Mouse (Mus musculus) embryo, embryonic 10 days (tissue): ENCODE data around the gene Cel.

ENCODE experiments used
- DNase-seq: peaks from one replicate; pipeline ENCODE4 v3.0.0-alpha.2; 2015; ENCODE audit warnings: low spot score

The Cel gene

DNA sequence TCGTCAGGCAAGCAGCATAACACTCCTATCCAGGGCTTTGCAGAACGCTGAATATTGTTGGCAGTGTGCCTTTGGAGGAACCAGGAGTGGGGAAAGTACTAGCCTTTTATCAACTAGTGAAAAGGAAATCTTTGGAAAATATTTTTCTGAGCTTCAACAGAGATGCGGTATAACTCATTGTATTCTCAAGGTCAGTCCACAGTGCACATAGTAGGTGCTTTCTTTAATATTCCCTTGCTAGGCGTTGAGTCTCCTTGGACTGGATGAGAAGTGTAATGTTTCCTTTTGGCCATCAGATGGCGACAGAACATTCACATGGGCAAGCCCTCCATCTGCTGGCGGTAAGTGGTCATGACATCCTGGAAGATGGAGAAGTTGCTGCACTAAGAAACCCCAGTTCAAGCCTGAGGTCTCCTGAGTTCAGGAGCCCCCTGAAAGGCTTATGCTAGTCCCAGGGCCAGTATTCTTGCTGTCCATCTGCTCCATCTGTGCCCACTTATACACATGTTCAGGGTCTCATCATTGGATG, 21.9 kb upstream of the Cel start:
- peak; percentile 95 for DNase-seq

DNA sequence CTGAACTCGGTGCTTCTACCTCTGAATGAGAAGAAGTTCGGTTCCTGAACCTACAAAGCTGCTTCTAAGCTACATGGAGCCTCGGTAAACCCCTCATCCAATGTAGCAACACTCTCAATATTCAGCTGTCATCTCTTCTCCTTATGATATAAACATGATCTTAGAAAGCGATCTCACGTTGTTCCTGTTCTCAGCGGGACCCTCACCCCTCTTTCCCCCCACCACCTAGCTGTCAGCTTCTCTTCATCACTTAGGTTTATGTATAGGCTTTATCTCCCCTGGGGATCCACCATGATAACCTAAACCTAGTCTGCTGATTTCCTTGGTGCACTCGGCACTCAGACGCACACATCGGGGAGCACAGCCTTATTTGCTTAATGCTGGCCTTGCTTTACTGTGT, 20.4 kb upstream of the Cel start, which contains the start of gene Gtf3c5:
Gtf3c5 (minus strand) TSS at position 101 of the 400 bp plus-strand sequence.
- no peak for DNase-seq

DNA sequence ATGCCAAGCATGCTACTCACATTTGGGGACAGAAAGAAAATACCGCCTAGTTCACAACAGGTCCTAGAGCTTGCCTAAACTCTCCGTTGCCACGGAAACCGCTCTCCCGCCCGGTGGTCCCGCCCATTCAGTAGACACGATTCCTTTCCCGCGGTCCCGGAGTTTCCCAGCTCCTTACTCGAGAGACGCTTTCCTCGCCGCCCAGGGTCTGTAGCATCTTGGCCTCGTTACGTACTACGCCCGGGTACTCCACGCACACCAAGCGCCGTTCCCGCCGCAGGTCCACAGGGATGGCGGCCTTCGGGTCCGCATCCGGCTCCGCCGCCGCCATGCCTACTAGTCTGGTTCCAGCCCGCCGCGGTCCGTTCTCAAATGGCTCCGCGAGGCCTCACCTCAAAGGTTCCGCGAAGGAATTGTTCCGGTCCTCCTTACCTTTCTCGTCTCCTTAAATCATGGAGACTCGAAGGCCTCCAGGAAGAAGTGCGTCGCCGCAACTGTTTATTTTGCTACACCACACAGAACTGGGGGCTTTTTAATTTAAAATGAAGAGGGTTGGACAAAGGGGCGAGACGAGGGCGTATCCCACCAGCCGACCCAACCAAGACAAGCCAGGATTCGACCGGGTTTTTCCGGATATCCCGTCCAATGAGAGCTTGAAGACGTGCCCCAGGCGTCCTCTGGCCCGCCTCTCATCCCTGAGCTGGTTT, 19.6 kb upstream of the Cel start:
- DNase-seq = peak; percentile 91

DNA sequence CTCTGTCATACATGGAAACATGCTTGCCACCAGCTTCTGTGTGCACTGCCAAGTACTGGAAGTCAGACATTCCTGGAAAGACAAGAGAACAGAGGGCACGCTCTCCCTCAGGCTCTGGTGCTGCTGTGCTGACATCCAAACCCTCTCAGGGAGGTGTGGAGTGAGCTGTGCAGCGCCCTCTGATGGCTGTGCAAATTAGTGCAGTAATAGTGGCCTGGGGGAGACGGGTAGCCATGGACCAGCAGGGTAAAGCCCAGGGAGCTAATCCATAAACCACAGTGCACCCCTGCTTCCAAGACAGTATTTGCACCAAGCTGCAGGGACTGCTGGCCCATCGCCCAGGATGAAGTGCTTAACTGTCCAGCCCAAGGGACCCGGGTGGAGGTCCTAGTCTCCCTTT, 14.8 kb upstream of the Cel start:
- DNase-seq = no peak

DNA sequence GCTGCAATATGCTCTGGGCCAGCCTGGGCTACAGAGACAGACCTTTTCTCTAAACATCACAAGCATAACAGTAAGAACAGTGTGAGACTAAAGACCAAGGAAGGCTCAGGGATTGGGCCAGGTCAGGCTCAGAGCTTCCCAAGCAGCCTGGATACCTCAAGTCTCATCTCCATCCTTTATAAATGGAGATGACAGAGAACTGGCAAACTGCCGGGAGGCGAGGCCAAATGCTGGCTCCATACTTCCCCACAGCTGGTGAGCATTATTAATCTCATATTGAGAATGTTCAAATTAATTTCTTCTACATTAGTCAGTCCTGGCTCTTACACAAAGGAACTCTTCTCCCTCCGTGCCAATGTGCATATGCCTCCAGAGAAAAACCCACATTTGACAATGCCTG, 13.6 kb upstream of the Cel start:
- DNase-seq = no peak

DNA sequence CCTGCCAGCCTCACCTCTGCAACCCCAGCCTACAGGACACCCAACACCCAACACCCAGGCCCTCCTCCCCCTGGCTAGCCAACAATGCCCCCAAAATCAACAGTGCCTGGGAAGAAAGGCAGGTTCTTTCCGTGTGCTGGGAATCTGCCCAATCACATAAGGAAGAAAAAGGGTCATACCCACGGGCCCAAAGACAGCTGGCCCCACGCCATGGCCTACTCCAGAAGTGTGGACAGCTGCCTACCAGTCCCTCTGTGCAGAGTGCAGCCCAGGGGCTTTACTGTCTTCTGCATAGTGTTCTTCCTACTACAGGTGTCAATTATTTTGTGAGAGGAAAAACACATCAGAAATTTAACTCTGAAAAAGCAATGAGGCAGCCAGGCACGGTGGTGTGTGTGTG, 12.1 kb upstream of the Cel start:
- no peak for DNase-seq

DNA sequence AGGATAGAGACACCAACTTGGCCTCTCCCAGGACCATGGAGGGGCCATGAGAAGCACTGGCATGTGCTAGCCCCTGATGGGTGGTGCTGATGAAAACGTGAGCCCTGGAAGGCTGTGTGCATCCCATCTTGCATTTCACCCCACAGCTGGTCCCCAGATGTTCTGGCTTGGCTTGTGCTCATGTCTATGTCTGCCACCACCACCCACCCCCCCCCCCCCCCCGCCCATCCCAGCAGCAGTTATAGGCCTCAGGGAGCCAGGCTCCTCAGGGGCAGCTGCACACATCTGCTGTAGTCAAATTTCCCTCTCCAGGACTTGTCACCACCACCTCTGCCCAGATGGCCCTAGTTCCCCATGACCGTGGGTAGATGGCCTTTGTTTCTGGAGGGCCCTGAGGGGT, 6.7 kb upstream of the Cel start:
- DNase-seq = peak; percentile 44

DNA sequence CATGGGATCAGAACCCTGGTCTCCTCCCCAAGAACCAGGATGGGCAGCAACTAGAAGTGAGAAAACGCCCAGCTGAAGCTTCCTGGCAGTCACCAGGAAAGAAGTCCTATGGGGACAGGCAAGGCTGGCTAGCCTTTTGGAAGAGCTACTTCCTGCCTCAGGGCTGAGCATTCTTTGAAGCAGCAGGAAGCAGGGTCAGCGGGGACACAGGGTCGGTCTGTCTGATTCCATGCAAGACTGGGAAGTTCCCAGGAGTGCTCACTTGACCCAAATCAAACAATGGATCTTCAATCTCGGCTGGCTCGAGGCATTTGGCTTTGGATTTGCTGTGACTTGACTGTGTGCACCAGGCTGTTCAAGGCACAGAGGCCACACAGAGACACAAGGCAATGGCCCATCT, 3.3 kb upstream of the Cel start:
- peak; percentile 29 for DNase-seq

DNA sequence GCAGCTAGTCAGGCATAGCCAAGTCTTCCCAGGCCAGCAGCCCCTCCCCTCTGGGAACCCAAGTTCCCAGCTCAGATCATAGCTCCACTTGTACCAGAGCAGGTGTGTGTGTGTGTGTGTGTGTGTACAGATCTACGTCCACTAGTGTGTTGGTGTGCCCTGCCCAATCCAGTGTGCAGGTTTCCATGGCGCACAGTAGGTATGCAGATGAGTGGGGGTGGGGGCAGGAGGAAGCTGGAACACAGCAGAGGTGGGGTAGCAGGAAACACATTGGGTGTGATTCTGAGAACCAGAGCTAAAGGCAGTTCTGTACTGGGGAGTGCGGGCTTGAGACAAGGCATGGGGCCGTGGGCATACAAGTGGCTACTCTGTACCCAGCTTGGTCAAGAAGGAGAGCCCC, 1.2 kb upstream of the Cel start:
- DNase-seq = no peak

DNA sequence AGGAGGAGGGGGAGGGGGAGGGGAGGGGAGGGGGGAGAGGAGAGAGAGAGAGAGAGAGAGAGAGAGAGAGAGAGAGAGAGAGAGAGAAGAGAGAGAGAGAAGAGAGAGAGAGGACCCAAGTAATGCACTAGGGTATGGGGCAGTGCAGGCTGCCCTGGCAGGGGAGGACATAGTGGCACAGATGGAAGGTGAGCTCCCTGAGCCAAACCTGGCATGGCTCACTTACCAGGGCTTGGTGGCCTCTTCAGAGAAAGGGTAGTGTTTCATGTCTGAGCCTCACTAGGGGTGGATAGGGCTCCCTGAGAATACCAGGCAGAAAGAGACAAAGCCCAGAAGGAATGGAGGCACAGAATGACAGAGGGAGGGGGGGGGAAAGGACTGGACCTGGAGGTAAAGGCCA, 627 bp upstream of the Cel start:
- no peak for DNase-seq

DNA sequence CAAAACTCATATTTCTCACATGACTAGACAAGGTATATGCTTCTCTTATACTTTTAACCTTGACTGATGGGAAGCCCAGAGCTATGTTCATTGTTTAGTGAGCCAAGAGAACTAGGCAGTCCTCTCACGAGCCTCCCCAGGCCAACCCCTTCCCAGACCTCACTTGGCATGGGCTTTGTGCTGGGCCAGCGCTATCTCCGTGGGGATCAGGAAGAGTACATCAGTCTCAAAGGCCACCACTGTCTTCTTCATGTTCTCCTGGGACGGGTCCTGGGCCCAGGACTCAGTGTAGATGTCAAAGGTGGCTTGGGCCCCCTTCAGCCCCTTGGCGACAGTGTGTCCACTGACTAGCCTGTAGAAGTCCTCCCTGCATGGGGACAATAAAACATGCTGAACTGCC, 5.8 kb downstream of the Cel start:
- no peak for DNase-seq

DNA sequence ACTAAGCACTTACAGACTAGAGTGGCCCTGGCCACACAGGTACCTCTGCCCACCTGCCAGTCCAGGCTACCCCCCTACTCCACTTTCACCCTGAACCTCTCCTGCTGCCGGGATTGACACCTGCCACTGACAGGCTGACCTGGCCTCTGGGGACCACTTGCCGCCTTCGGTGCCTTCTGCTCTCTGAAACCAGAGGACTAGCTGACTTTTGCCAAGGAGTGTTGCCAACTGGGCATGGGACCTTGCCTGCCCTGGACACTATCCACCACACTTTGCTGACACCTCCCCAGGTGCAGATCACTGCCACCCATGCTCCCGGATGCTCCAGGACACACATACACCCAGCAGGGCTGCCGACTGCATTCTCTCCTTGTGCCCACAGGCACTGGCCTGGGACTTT, 10.9 kb downstream of the Cel start:
- no peak for DNase-seq

DNA sequence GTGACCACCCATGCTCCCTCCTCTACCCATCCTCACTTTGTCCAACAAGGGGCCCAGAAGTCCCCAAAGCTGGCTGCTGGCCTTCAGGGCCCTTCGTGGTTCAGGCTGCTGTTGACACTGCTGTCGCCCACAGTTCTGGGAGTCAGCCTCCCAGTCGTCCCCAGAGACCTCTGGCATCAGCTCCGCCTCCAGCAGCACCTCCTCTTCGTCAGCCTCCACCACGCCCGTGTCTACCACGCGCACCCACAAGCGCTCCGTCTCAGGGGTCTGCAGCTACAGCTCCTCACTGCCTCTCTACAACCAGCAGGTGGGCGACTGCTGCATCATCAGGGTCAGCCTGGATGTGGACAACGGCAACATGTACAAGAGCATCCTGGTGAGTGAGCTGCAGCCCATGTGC, 14.0 kb downstream of the Cel start:
- no peak for DNase-seq

DNA sequence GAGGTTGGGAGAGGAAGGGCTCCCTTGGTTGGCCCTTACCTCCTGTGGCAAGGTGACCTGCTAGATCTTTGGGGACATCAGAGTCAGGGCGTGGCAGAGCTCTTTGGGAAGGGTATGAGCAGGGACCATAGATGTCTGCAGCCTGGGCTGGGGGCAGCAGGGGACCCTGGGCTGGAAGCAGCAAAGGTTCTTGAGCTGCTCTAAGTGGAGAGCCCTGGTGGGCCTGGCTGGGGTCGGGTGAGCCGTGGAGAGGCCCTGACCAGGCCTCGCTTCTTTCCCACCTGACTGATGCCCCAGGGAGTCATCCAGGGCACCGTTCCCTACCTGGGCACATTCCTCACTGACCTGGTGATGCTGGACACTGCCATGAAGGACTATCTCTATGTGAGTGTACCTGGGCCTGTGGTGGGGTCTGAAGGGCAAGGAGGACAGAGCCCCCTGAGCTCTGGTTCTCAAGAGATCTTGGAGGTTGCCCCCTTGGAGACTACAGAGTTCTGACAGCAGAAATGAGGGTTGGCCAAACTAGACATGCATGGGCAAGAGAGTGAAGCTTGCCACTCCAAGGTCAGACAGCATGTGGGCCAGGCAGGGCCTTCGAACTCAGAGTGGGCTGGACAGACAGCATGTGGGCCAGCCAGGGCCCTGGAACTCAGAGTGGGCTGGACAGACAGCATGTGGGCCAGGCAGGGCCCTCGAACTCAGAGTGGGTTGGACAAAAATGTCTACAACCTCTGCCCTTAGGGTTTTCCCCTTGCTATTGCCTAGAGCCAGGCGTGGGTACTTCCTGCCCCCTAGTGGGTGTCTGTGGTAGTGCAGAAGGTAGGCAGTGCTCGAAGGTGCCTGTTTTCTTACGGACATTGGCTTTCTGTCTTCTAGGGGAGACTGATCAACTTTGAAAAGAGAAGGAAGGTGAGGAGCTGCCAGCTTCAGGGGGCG, 15.7 kb downstream of the Cel start:
- peak; percentile 85 for DNase-seq

DNA sequence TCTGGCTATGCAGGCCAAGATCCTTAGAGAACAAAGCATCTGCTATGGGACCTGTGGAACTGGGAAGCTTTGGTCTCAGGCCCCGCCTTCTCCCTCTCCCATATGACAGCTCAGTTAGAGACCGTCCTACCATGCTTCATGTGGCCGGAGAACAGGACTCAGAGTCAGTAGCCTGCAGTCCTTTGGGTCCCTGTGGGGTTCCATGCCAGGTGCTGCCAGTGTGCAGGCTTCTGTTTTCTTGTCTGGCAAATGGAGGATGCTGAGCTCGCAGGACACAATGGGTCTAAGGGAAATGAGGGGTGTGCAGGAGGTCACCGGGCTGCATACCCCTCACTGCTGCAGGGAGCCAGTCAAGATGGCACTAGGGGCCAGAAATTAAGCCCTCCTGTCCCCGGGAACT, 16.6 kb downstream of the Cel start:
- no peak for DNase-seq

DNA sequence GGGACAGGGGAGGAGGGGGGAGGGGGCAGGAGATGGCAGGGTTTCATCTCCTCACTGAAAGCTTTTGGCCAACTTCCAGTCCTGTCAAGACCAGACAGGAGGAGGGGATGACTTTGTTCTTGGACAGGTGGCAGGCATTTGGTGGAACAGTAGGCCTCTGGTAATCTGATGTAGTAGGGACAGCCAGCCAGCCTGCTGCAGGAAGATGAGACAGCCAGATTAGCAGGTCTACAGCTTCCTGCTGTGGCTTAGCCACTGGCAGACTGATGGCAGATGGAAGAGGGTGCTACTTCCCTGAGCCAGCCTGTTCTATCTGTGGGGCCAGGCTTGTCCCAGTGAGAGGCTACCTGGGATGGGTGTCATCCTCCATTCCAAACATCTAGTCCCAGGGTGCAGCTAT, 17.2 kb downstream of the Cel start:
- DNase-seq = no peak

DNA sequence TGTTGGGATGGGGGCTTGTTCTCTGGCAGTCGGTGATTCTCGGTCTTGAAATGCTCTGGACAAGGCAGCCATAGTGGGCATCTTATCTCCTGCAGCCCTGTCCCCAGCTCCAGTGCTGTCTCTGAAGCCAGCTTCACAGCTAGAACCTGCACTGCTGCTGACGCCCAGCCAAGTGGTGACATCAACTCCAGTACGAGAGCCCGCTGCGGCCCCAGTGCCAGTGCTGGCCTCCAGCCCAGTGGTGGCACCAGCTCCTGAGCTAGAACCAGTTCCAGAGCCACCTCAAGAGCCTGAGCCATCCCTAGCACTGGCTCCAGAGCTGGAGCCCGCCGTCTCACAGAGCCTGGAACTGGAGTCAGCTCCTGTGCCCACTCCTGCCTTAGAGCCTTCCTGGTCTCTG, 19.3 kb downstream of the Cel start:
- no peak for DNase-seq

DNA sequence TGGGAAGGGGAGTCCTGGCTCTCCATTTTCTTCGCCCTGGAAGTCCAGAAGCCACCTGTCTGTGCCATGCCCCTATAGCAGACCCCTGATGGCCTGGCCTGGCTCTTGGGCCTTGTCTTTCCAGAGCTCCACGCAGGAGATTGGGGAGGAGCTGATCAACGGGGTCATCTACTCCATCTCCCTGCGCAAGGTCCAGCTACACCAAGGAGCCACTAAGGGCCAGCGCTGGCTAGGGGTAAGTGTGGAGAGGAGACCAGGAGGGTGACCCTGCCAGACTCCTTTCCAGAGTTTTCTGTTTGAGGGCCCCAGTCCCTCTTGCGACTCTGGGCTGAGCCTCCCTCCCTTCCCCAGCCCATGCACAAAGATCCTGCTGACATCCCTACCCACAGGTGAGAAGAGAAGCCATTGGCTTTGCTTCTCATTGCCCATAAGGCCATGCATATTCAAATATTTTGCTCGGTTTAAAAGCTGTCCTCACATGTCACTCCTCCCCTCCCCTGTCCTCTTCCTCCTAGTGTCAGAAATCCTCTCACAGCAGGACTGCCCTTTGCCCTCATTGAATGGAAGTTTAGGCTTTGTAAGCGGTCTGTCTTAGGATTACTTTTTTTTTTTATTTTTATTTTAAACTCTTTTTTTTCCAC, 22.5 kb downstream of the Cel start:
- DNase-seq = no peak

DNA sequence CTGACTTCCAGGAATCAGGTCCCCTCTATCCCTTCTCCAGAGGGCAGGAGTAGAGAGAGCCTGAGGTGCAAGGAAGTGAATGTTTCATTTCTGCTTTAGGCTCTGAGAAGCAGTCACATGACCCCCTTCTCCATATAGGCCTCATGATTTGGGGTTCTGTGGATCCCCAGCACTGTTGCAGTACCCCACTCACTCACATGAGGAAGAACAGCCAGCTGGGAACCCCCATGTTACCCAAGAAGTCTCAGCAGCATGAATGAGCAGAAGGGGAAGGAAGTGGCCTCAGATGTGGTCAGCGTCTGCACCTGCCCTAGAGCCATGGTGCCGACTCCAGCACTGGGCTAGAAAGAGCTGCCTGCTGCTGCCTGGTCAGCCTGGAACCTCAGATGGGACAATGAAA, 23.3 kb downstream of the Cel start:
- DNase-seq = no peak

DNA sequence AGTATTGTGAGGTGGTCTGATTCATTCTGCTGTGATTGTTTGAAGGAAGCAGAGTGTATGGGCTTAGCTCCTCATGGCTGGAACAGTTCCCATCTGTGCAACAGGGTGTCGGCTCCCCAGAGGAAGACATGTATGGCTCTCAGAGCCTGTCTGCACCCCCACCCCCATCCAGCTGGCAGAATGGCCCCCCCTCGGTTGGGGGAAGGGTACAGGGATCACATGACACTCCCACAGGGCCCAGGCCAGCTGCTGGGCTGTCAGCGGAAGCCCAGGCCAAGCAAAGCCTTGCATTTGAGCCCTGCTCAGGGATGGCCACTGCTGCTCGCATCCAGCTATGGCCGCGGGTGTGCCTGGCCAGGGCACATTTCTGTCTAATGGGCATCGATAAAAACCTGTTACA, 24.0 kb downstream of the Cel start:
- DNase-seq = peak; percentile 55

DNA sequence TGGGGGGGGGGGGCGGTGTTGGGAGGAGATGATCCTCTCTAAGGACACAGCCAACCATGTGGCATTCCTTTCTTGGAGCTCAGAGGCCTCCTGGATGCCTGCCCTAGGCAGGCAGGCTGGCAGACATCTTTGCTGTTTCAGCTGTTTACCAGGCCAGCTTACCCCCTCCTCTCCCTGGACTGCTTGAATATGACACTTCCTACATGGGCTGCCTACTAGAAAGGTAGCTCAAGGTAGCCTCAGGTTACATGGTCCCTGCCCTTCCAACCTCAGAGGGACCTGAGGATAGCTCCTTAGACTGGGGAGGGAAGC, 24.4 kb downstream of the Cel start:
- no peak for DNase-seq

DNA sequence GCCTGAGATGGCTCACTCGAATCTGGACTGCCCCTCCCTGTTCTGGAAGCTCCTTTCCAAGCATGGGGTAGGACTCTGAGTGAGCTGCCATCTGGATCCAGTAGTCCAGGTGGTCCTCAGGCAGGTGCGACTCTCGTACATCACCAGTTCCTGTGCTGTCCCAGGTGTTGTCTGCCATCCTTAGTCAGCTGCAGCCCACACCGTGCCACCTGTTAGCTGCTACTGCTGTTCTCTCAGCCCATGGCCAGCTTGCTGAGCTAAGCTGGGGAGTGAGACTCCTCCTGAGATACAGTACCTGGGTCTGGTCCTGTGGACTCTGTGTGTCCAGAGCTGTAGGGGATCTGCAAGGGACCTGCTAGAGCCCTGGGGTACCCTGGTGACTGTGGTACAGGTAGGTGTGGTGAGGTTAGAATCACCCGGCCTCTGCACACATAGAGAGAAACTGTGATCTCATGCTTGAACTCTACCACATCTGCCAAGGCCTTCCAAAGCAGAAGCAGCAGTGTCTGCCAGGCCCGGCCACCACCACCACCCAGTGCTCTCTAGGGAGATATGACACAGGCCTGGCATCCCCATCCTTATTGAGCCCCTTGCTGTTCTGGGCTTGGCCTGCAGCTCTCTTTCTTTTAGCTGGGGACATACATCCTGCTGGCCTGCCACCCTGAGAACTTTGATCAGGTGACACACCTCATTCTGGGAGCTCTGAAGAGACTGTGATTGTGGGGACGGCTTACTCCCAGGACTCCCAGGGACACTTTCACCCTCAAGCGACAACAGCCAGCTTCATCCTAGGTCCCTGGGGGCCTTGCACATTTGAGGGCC, 25.0 kb downstream of the Cel start:
- no peak for DNase-seq
